In genomic region chr11:75249588-75249987, GRCm38 (mm10) we compare ENCODE assay signal across 20 mouse cellular contexts. TPM values are rescaled to one million over a fixed set of nuclear protein-coding genes. Genes with fewer than 3 reads are reported as not detected.
DNase-seq lines count a peak whose midpoint lies in the region; ATAC-seq and TF ChIP-seq lines count a peak whose summit lies in the region.
"Had no signal": no experiment of that assay in that cellular context is flagged by ENCODE, and none has a peak within 500 bp of the region (broad histone marks: within the 10 kb centered on the region; RNA-seq: fewer than 3 reads in every experiment).

No protein-coding gene starts in this region.

- peak overlapping the region; percentile 14; the same call in 1 of the 2 replicates for H3K27ac ChIP-seq in heart, adult 2 months
- H3K27ac ChIP-seq in hindbrain, embryonic 10.5 days: peak overlapping the region; percentile 54
- H3K27ac ChIP-seq in hindbrain, embryonic 14.5 days: no peak overlapping the region; the same call in 1 of the 2 replicates
- no peak overlapping the region for H3K27ac ChIP-seq in lung, postnatal 0 days (ENCODE audit: low read length)
- peak overlapping the region; percentile 52 for H3K27ac ChIP-seq in midbrain, embryonic 14.5 days (replicated peaks; ENCODE audit: low read depth, low read length)
- no peak overlapping the region for H3K27ac ChIP-seq in forebrain, embryonic 12.5 days
- H3K27ac ChIP-seq: kidney, postnatal 0 days; liver, embryonic 14.5 days; stomach, embryonic 15.5 days had no signal

- H3K79me2 ChIP-seq in heart, adult 2 months (replicated peaks; ENCODE audit: control insufficient read depth, insufficient read depth, low read length): no peaks in the 10 kb centered on the region

- no peak overlapping the region for H3K9ac ChIP-seq in heart, adult 2 months (ENCODE audit: low read depth, low read length)
- H3K9ac ChIP-seq in hindbrain, embryonic 14.5 days: no peak overlapping the region
- H3K9ac ChIP-seq in lung, postnatal 0 days (replicated peaks; ENCODE audit: low read depth): no peak overlapping the region
- no peak overlapping the region for H3K9ac ChIP-seq in midbrain, embryonic 14.5 days (replicated peaks; ENCODE audit: low read length)
- no peak overlapping the region for H3K9ac ChIP-seq in forebrain, embryonic 12.5 days
- H3K9ac ChIP-seq: liver, embryonic 14.5 days; stomach, embryonic 15.5 days had no signal

- H3K4me1 ChIP-seq in heart, adult 2 months (ENCODE audit: control insufficient read depth, insufficient read depth, low read length): peaks cover 2% of the 10 kb centered on the region
- peaks cover 62% of the 10 kb centered on the region for H3K4me1 ChIP-seq in hindbrain, embryonic 10.5 days (replicated peaks)
- H3K4me1 ChIP-seq in hindbrain, embryonic 14.5 days (replicated peaks; ENCODE audit: control insufficient read depth, insufficient read depth, low read length): peaks cover 21% of the 10 kb centered on the region
- peaks cover 6% of the 10 kb centered on the region for H3K4me1 ChIP-seq in lung, postnatal 0 days (ENCODE audit: insufficient read depth, low read depth, low read length)
- peaks cover 39% of the 10 kb centered on the region for H3K4me1 ChIP-seq in midbrain, embryonic 14.5 days (ENCODE audit: control insufficient read depth, insufficient read depth, low read length)
- peaks cover 15% of the 10 kb centered on the region for H3K4me1 ChIP-seq in forebrain, embryonic 12.5 days

- H3K9me3 ChIP-seq in hindbrain, embryonic 10.5 days: no peaks in the 10 kb centered on the region
- H3K9me3 ChIP-seq in hindbrain, embryonic 14.5 days (ENCODE audit: control insufficient read depth, low read length): no peaks in the 10 kb centered on the region
- H3K9me3 ChIP-seq in lung, postnatal 0 days (ENCODE audit: low read length): no peaks in the 10 kb centered on the region
- H3K9me3 ChIP-seq in midbrain, embryonic 14.5 days (ENCODE audit: control insufficient read depth, low read length): no peaks in the 10 kb centered on the region
- no peaks in the 10 kb centered on the region for H3K9me3 ChIP-seq in forebrain, embryonic 12.5 days
- H3K9me3 ChIP-seq: stomach, embryonic 15.5 days had no signal

- no peaks in the 10 kb centered on the region for H3K36me3 ChIP-seq in heart, adult 2 months (ENCODE audit: control insufficient read depth, insufficient read depth, low read length)
- H3K36me3 ChIP-seq in hindbrain, embryonic 10.5 days: no peaks in the 10 kb centered on the region
- no peaks in the 10 kb centered on the region for H3K36me3 ChIP-seq in hindbrain, embryonic 14.5 days (replicated peaks; ENCODE audit: control insufficient read depth, insufficient read depth)
- no peaks in the 10 kb centered on the region for H3K36me3 ChIP-seq in lung, postnatal 0 days (ENCODE audit: insufficient read depth, low read length)
- H3K36me3 ChIP-seq in midbrain, embryonic 14.5 days (ENCODE audit: control insufficient read depth, insufficient read depth, low read length): no peaks in the 10 kb centered on the region
- no peaks in the 10 kb centered on the region for H3K36me3 ChIP-seq in forebrain, embryonic 12.5 days (replicated peaks)
- H3K36me3 ChIP-seq: stomach, embryonic 15.5 days had no signal

- no peak for ATAC-seq in hindbrain, embryonic 14.5 days (ENCODE audit: low FRiP score)
- ATAC-seq in lung, postnatal 0 days: peak; percentile 26; the same call in 1 of the 2 replicates
- no peak for ATAC-seq in midbrain, embryonic 14.5 days (ENCODE audit: low FRiP score, low TSS enrichment)
- ATAC-seq in forebrain, embryonic 12.5 days (ENCODE audit: low FRiP score): no peak
- ATAC-seq: forebrain, embryonic 14.5 days; intestine, embryonic 16.5 days had no signal

- no peak for TF ChIP-seq CTCF in heart, adult 2 months (IDR thresholded peaks at IDR 0.05)
- TF ChIP-seq CTCF in lung, postnatal 0 days (IDR thresholded peaks at IDR 0.05): no peak

- no peak for DNase-seq in heart, adult 2 months
- DNase-seq in heart, adult 18-20 months: no peak
- DNase-seq in hindbrain, embryonic 10.5 days (ENCODE audit: low spot score): no peak
- no peak for DNase-seq in hindbrain, embryonic 14.5 days (ENCODE audit: low spot score)
- DNase-seq in lung, postnatal 0 days (ENCODE audit: low spot score): no peak
- DNase-seq in lung, postnatal 25 days (ENCODE audit: low spot score): no peak
- DNase-seq in midbrain, embryonic 14.5 days: no peak
- DNase-seq: adrenal gland, postnatal 14 days; cerebellum, adult 9-10 months; embryo, embryonic 11 days; layer of hippocampus, adult 9-11 months; spleen, adult 18-20 months; thymus, postnatal 36 days had no signal

- H3K4me3 ChIP-seq in heart, adult 2 months: no peak overlapping the region
- no peak overlapping the region for H3K4me3 ChIP-seq in hindbrain, embryonic 10.5 days
- no peak overlapping the region for H3K4me3 ChIP-seq in hindbrain, embryonic 14.5 days (replicated peaks; ENCODE audit: low read length)
- no peak overlapping the region for H3K4me3 ChIP-seq in lung, postnatal 0 days (ENCODE audit: low read depth, low read length)
- H3K4me3 ChIP-seq in midbrain, embryonic 14.5 days (replicated peaks; ENCODE audit: low read depth, low read length): no peak overlapping the region
- no peak overlapping the region for H3K4me3 ChIP-seq in forebrain, embryonic 12.5 days (replicated peaks)
- H3K4me3 ChIP-seq: stomach, embryonic 15.5 days had no signal

- WGBS in heart, adult 2 months: 70% methylated on average over 9 of the region's 9 CpGs
- 88% methylated on average over 9 of the region's 9 CpGs for WGBS in hindbrain, embryonic 10.5 days
- WGBS in hindbrain, embryonic 14.5 days: 77% methylated on average over 9 of the region's 9 CpGs
- WGBS in lung, postnatal 0 days: 64% methylated on average over 9 of the region's 9 CpGs
- 76% methylated on average over 9 of the region's 9 CpGs for WGBS in midbrain, embryonic 14.5 days
- WGBS in forebrain, embryonic 12.5 days: 93% methylated on average over 9 of the region's 9 CpGs

- no peak for TF ChIP-seq EP300 in heart, adult 2 months (IDR thresholded peaks at IDR 0.05; ENCODE audit: insufficient read depth, low read depth, low read length)
- 0 out of 2 replicates have a peak, but pooled peaks have one; percentile 8 for TF ChIP-seq EP300 in lung, postnatal 0 days (IDR thresholded peaks at IDR 0.05)

- intact Hi-C loops in heart, adult 2 months (cut with DNase I): no loop called here

- H3K4me2 ChIP-seq in hindbrain, embryonic 14.5 days (replicated peaks): no peak overlapping the region
- H3K4me2 ChIP-seq in lung, postnatal 0 days (replicated peaks; ENCODE audit: low read depth, low read length): no peak overlapping the region
- no peak overlapping the region for H3K4me2 ChIP-seq in midbrain, embryonic 14.5 days (ENCODE audit: low read length)
- H3K4me2 ChIP-seq in forebrain, embryonic 12.5 days: no peak overlapping the region
- H3K4me2 ChIP-seq: stomach, embryonic 15.5 days had no signal

- no peak for TF ChIP-seq POLR2A in heart, adult 2 months (IDR thresholded peaks at IDR 0.05; ENCODE audit: insufficient read depth, low read depth, low read length)

- no peaks in the 10 kb centered on the region for H3K27me3 ChIP-seq in heart, adult 2 months (ENCODE audit: control insufficient read depth, insufficient read depth, low read length)
- no peaks in the 10 kb centered on the region for H3K27me3 ChIP-seq in hindbrain, embryonic 10.5 days (ENCODE audit: insufficient read depth, poor library complexity, severe bottlenecking)
- no peaks in the 10 kb centered on the region for H3K27me3 ChIP-seq in hindbrain, embryonic 14.5 days (ENCODE audit: control insufficient read depth, insufficient read depth, low read length)
- no peaks in the 10 kb centered on the region for H3K27me3 ChIP-seq in lung, postnatal 0 days (replicated peaks; ENCODE audit: insufficient read depth, low read length)
- H3K27me3 ChIP-seq in midbrain, embryonic 14.5 days (ENCODE audit: control insufficient read depth, insufficient read depth, low read length): no peaks in the 10 kb centered on the region
- H3K27me3 ChIP-seq in forebrain, embryonic 12.5 days: peaks cover 4% of the 10 kb centered on the region; the same call in 1 of the 2 replicates
- H3K27me3 ChIP-seq: CH12.LX; stomach, embryonic 15.5 days had no signal

RNA-seq across cellular contexts. Expression of gene Rtn4rl1, which starts 56.0 kb away (rescaled TPM):
- 1 to 10 TPM; 8.4 to 9.4 TPM for total RNA-seq in heart, adult 2 months (2021)
- 7.5 and 10.4 TPM in 2 replicates for polyA plus RNA-seq in heart, adult 2 months (2012; rRNA removed)
- total RNA-seq in heart, adult 18-20 months (2021): 1 to 10 TPM; 5.7 TPM
- 2.5 and 2.8 TPM in 2 replicates for polyA plus RNA-seq in hindbrain, embryonic 10.5 days (2016; fragmentation: Nextera tagmentation; extraction: Ambion mirVana)
- 8.5 and 10.3 TPM in 2 replicates for polyA plus RNA-seq in hindbrain, embryonic 14.5 days (2014; fragmentation: Nextera tagmentation; extraction: Ambion mirVana)
- 3.6 and 4.3 TPM in 2 replicates for polyA plus RNA-seq in lung, postnatal 0 days (2015; fragmentation: Nextera tagmentation; extraction: Ambion mirVana)
- 16.5 and 17.4 TPM in 2 replicates for polyA plus RNA-seq in midbrain, embryonic 14.5 days (2014; fragmentation: Nextera tagmentation; extraction: Ambion mirVana)
- 1.7 and 1.8 TPM in 2 replicates for polyA plus RNA-seq in forebrain, embryonic 12.5 days (2016; fragmentation: Nextera tagmentation; extraction: Ambion mirVana)

RNA-seq across cellular contexts. Expression of gene Dph1, which starts 58.5 kb away (rescaled TPM):
- 10 to 100 TPM in 1 of 2 experiments, 1 to 10 TPM in 1; 8.5 to 11.6 TPM for total RNA-seq in heart, adult 2 months (2021)
- 21.7 and 32.9 TPM in 2 replicates for polyA plus RNA-seq in heart, adult 2 months (2012; rRNA removed)
- 1 to 10 TPM; 8.7 to 9.8 TPM for total RNA-seq in heart, adult 18-20 months (2021)
- polyA plus RNA-seq in hindbrain, embryonic 10.5 days (2016; fragmentation: Nextera tagmentation; extraction: Ambion mirVana): 23.2 and 24.2 TPM in 2 replicates
- polyA plus RNA-seq in hindbrain, embryonic 14.5 days (2014; fragmentation: Nextera tagmentation; extraction: Ambion mirVana): 13.6 and 14.4 TPM in 2 replicates
- 11.3 and 14.8 TPM in 2 replicates for polyA plus RNA-seq in lung, postnatal 0 days (2015; fragmentation: Nextera tagmentation; extraction: Ambion mirVana)
- polyA plus RNA-seq in midbrain, embryonic 14.5 days (2014; fragmentation: Nextera tagmentation; extraction: Ambion mirVana): 13.7 and 14.8 TPM in 2 replicates
- polyA plus RNA-seq in forebrain, embryonic 12.5 days (2016; fragmentation: Nextera tagmentation; extraction: Ambion mirVana): 15.7 and 16.6 TPM in 2 replicates

Comparison
In these comparisons a context has a peak if more than half of its experiments do, and no peak if none do; other contexts are left out.
1. H3K27ac ChIP-seq: peak in heart, adult 2 months (single experiment), hindbrain, embryonic 10.5 days (single experiment) and midbrain, embryonic 14.5 days (single experiment); none in hindbrain, embryonic 14.5 days (single experiment), lung, postnatal 0 days (single experiment) and forebrain, embryonic 12.5 days (single experiment).